In the genomic region with DNA sequence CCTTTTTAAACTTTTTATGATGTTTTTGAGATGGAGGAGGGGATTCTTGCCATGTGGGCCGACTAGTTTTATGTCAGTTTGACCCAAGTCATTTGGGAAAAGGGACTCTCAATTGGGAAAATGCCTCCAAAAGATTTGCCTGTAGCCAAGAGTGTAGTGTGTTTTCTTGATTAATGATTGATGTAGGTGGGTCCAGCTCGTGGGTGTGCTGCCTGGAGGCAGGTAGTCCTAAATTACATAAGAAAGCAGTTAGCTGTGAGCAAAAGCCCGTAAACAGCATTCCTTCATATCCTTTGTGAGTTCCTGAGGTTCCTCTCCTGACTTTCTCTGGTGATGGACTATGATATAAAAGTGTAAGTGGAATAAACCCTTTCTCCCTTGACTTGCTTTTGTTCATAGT, we compare ENCODE assay signal across 13 mouse cellular contexts. TPM values are rescaled to one million over a fixed set of nuclear protein-coding genes. Genes with fewer than 3 reads are reported as not detected.
"Had no signal": no experiment of that assay in that cellular context is flagged by ENCODE, and none has a peak within 500 bp of the region (broad histone marks: within the 10 kb centered on the region; RNA-seq: fewer than 3 reads in every experiment).

No protein-coding gene starts in this region.

- H3K9ac ChIP-seq: liver, embryonic 15.5 days; midbrain, embryonic 13.5 days; neural tube, embryonic 12.5 days had no signal

- DNase-seq: lung, adult 2 months; right cerebral cortex, postnatal 4 days; spleen, adult 18-20 months; thymus, postnatal 36 days had no signal

- H3K9me3 ChIP-seq: limb, embryonic 10.5 days; liver, embryonic 15.5 days; midbrain, embryonic 13.5 days; neural tube, embryonic 12.5 days had no signal

- H3K4me3 ChIP-seq: liver, embryonic 15.5 days; neural tube, embryonic 12.5 days had no signal

- H3K27me3 ChIP-seq: liver, embryonic 15.5 days; midbrain, embryonic 13.5 days; neural tube, embryonic 12.5 days had no signal

- H3K27ac ChIP-seq: liver, embryonic 15.5 days; midbrain, embryonic 13.5 days; neural tube, embryonic 12.5 days had no signal

RNA-seq across cellular contexts. Expression of gene Podnl1, which starts 23.4 kb away (rescaled TPM):
- total RNA-seq: layer of hippocampus, adult 18-20 months; layer of hippocampus, postnatal 10 days; left cerebral cortex, postnatal 14 days; megakaryocyte progenitor cell, adult 5-6 weeks had no signal
- polyA plus RNA-seq: liver, embryonic 15.5 days had no signal

RNA-seq across cellular contexts. Expression of gene Nanos3, which starts 35.8 kb away (rescaled TPM):
- total RNA-seq: neutrophil, adult 5-6 weeks had no signal
